Mouse (Mus musculus) midbrain, embryonic 11.5 days (tissue): ENCODE measurements around the gene A630023A22Rik. TPM values are rescaled to one million over a fixed set of nuclear protein-coding genes. Genes with fewer than 3 reads are reported as not detected.

Source experiments
- ATAC-seq: fragments of 200-750 bp; cut with Nextera tagmentation; 2 replicates; pipeline ENCODE4 v1.8.0; 2017; ENCODE audit warnings: moderate TSS enrichment, moderate library complexity; ENCODE audit not compliant: low FRiP score
- DNase-seq: peaks from one replicate; pipeline ENCODE4 v3.0.0; 2015; ENCODE audit warnings: low spot score; ENCODE audit errors: missing footprints
- H3K27ac ChIP-seq: fragments of 300-500 bp; sonication (generic); 2 replicates; pipeline ENCODE4 v1.5.1; 2014; ENCODE audit warnings: low read depth, low read length
- H3K27me3 ChIP-seq: fragments of 300-500 bp; sonication (generic); 2 replicates; pipeline ENCODE4 v1.6.1; 2014; ENCODE audit warnings: mild to moderate bottlenecking, low read length, moderate library complexity, mixed read lengths; ENCODE audit not compliant: control insufficient read depth, insufficient read depth
- H3K36me3 ChIP-seq: fragments of 300-500 bp; sonication (generic); 2 replicates; pipeline ENCODE4 v1.6.1; 2014; ENCODE audit warnings: mild to moderate bottlenecking, low read length, moderate library complexity, mixed read lengths; ENCODE audit not compliant: control insufficient read depth, insufficient read depth
- H3K4me1 ChIP-seq: fragments of 300-500 bp; sonication (generic); 2 replicates; pipeline ENCODE4 v1.6.1; 2014; ENCODE audit warnings: low read length; ENCODE audit not compliant: control insufficient read depth, insufficient read depth
- H3K4me2 ChIP-seq: fragments of 300-500 bp; sonication (generic); 2 replicates; pipeline ENCODE4 v1.6.1; 2014; ENCODE audit warnings: mild to moderate bottlenecking, moderate library complexity
- H3K4me3 ChIP-seq: fragments of 300-500 bp; sonication (generic); 2 replicates; pipeline ENCODE4 v1.5.1; 2014; ENCODE audit warnings: low read depth, low read length
- H3K9ac ChIP-seq: fragments of 300-500 bp; sonication (generic); 2 replicates; pipeline ENCODE4 v1.6.1; 2014; ENCODE audit warnings: low read length
- H3K9me3 ChIP-seq: fragments of 300-500 bp; sonication (generic); 2 replicates; pipeline ENCODE4 v1.6.1; 2016; ENCODE audit warnings: low read length; ENCODE audit not compliant: control insufficient read depth
- WGBS: fragments of 180-500 bp; shearing (Covaris S2); extraction: QIAGEN DNeasy Blood & Tissue Kit; methylation state at CpG from one replicate; pipeline ENCODE4 v1.1.7; 2014; 5-methylcytosine and 5-hydroxymethylcytosine counted together
- polyA plus RNA-seq: library from polyadenylated mRNA; unstranded; fragments of >200 nt; fragmentation: Nextera tagmentation; extraction: Ambion mirVana; gene quantifications from 2 replicates; pipeline ENCODE4 v1.2.1, GENCODE M21; 2014

Gene A630023A22Rik
- not detected in 2 replicates for polyA plus RNA-seq

GRCm38 (mm10) chr14:34102601-34103000, at the start of gene A630023A22Rik:
Gene A630023A22Rik, minus strand, starts transcription at chr14:34102754.
- ATAC-seq (no peak), DNase-seq (no peak)
- H3K27me3 ChIP-seq, result no peaks in the 10 kb centered on the region
- H3K4me2 ChIP-seq, result no peak within 1 kb of the TSS
- no peaks in the 10 kb centered on the region for H3K4me1 ChIP-seq
- WGBS, result 84% methylated on average over 5 of the region's 5 CpGs
- H3K4me3 ChIP-seq, result no peak within 1 kb of the TSS
- H3K36me3 ChIP-seq, result no peaks in the 10 kb centered on the region
- H3K9me3 ChIP-seq, result no peaks in the 10 kb centered on the region
- no peak within 1 kb of the TSS for H3K27ac ChIP-seq
- H3K9ac ChIP-seq, result no peak within 1 kb of the TSS

- H3K4me1 ChIP-seq, result no peaks in the 10 kb centered on the region
- H3K4me2 ChIP-seq, result no peak within 1 kb of the TSS; the same call in 1 of the 2 replicates
- ATAC-seq (peak; percentile 60; the same call in 1 of the 2 replicates), DNase-seq (no peak)
- H3K4me3 ChIP-seq, result no peak within 1 kb of the TSS
- H3K9ac ChIP-seq, result no peak within 1 kb of the TSS
- H3K36me3 ChIP-seq, result no peaks in the 10 kb centered on the region
- 18% methylated on average over 16 of the region's 16 CpGs for WGBS
- H3K9me3 ChIP-seq, result no peaks in the 10 kb centered on the region
- no peaks in the 10 kb centered on the region for H3K27me3 ChIP-seq
- no peak within 1 kb of the TSS for H3K27ac ChIP-seq
These were observed 49.8 kb upstream of the A630023A22Rik start, which contains the start of gene Npy4r for GRCm38 (mm10) chr14:34152342-34152741. Gene Npy4r, minus strand, starts transcription at chr14:34152489.

GRCm38 (mm10) chr14:34142915-34143314, 40.4 kb upstream of the A630023A22Rik start:
- Histone ChIP-seq H3K4me3 (no peak overlapping the region), H3K36me3 (no peaks in the 10 kb centered on the region), H3K9me3 (no peaks in the 10 kb centered on the region), H3K9ac (no peak overlapping the region), H3K4me2 (no peak overlapping the region), H3K27ac (no peak overlapping the region), H3K4me1 (no peaks in the 10 kb centered on the region), H3K27me3 (no peaks in the 10 kb centered on the region)
- WGBS, result 92% methylated on average over 10 of the region's 10 CpGs
- ATAC-seq, result no peak
- no peak for DNase-seq

GRCm38 (mm10) chr14:34142316-34142715, 39.8 kb upstream of the A630023A22Rik start:
- Histone ChIP-seq H3K4me1 (no peaks in the 10 kb centered on the region), H3K9ac (no peak overlapping the region), H3K4me3 (no peak overlapping the region), H3K9me3 (no peaks in the 10 kb centered on the region), H3K27ac (no peak overlapping the region), H3K27me3 (no peaks in the 10 kb centered on the region), H3K36me3 (no peaks in the 10 kb centered on the region), H3K4me2 (no peak overlapping the region)
- WGBS, result 85% methylated on average over 1 of the region's 1 CpGs
- ATAC-seq (no peak), DNase-seq (no peak)

GRCm38 (mm10) chr14:34139671-34140664, 37.4 kb upstream of the A630023A22Rik start:
- H3K4me1 ChIP-seq, result no peaks in the 10 kb centered on the region
- H3K36me3 ChIP-seq, result no peaks in the 10 kb centered on the region
- H3K27ac ChIP-seq, result no peak overlapping the region
- 81% methylated on average over 15 of the region's 15 CpGs for WGBS
- H3K4me2 ChIP-seq, result no peak overlapping the region
- H3K27me3 ChIP-seq, result no peaks in the 10 kb centered on the region
- DNase-seq, result no peak
- no peaks in the 10 kb centered on the region for H3K9me3 ChIP-seq
- H3K4me3 ChIP-seq, result no peak overlapping the region
- no peak for ATAC-seq
- H3K9ac ChIP-seq, result no peak overlapping the region

- no peaks in the 10 kb centered on the region for H3K9me3 ChIP-seq
- no peak overlapping the region for H3K4me2 ChIP-seq
- H3K4me3 ChIP-seq, result no peak overlapping the region
- no peaks in the 10 kb centered on the region for H3K4me1 ChIP-seq
- H3K27me3 ChIP-seq, result no peaks in the 10 kb centered on the region
- ATAC-seq (no peak), DNase-seq (no peak)
- no peaks in the 10 kb centered on the region for H3K36me3 ChIP-seq
- no peak overlapping the region for H3K27ac ChIP-seq
- no peak overlapping the region for H3K9ac ChIP-seq
These were observed 32.8 kb upstream of the A630023A22Rik start for GRCm38 (mm10) chr14:34135391-34135790.

- Histone ChIP-seq H3K9me3 (no peaks in the 10 kb centered on the region), H3K4me1 (no peaks in the 10 kb centered on the region), H3K36me3 (no peaks in the 10 kb centered on the region), H3K4me3 (no peak overlapping the region), H3K27me3 (no peaks in the 10 kb centered on the region), H3K4me2 (no peak overlapping the region), H3K9ac (no peak overlapping the region), H3K27ac (no peak overlapping the region)
- WGBS, result 85% methylated on average over 6 of the region's 6 CpGs
- DNase-seq, result no peak
- no peak for ATAC-seq
These were observed 28.7 kb upstream of the A630023A22Rik start for GRCm38 (mm10) chr14:34131216-34131615.

GRCm38 (mm10) chr14:34121691-34122090, 19.1 kb upstream of the A630023A22Rik start:
- Histone ChIP-seq H3K27me3 (no peaks in the 10 kb centered on the region), H3K4me2 (no peak overlapping the region), H3K4me1 (no peaks in the 10 kb centered on the region), H3K36me3 (no peaks in the 10 kb centered on the region), H3K27ac (no peak overlapping the region), H3K9ac (no peak overlapping the region), H3K9me3 (no peaks in the 10 kb centered on the region), H3K4me3 (no peak overlapping the region)
- DNase-seq (no peak), ATAC-seq (no peak)
- WGBS, result 90% methylated on average over 4 of the region's 4 CpGs

- Histone ChIP-seq H3K9ac (no peak overlapping the region), H3K4me2 (no peak overlapping the region), H3K4me3 (no peak overlapping the region), H3K4me1 (no peaks in the 10 kb centered on the region), H3K9me3 (no peaks in the 10 kb centered on the region), H3K36me3 (no peaks in the 10 kb centered on the region), H3K27ac (no peak overlapping the region), H3K27me3 (no peaks in the 10 kb centered on the region)
- WGBS, result 92% methylated on average over 3 of the region's 3 CpGs
- ATAC-seq (no peak), DNase-seq (no peak)
These were observed 18.4 kb upstream of the A630023A22Rik start for GRCm38 (mm10) chr14:34120923-34121351.
